Mouse (Mus musculus) embryonic facial prominence, embryonic 13.5 days (tissue): ENCODE results near the gene Gabbr2. TPM values are rescaled to one million over a fixed set of nuclear protein-coding genes. Genes with fewer than 3 reads are reported as not detected.

Experiments used
- ATAC-seq: fragments of 200-750 bp; cut with Nextera tagmentation; 2 replicates; pipeline ENCODE4 v1.8.0; 2017; ENCODE audit warnings: low read depth; ENCODE audit not compliant: insufficient number of reproducible peaks, insufficient read depth, low FRiP score, low TSS enrichment
- H3K27ac ChIP-seq: fragments of 300-500 bp; sonication (generic); 2 replicates; pipeline ENCODE4 v1.5.1; 2015; ENCODE audit warnings: moderate library complexity, mild to moderate bottlenecking, inconsistent platforms
- H3K27me3 ChIP-seq: fragments of 300-500 bp; sonication (generic); 2 replicates; pipeline ENCODE4 v1.6.1; 2015; ENCODE audit warnings: mild to moderate bottlenecking, inconsistent platforms
- H3K36me3 ChIP-seq: fragments of 300-500 bp; sonication (generic); 2 replicates; pipeline ENCODE4 v1.6.1; 2015; ENCODE audit warnings: mild to moderate bottlenecking, inconsistent platforms
- H3K4me1 ChIP-seq: fragments of 300-500 bp; sonication (generic); 2 replicates; pipeline ENCODE4 v1.6.1; 2015; ENCODE audit warnings: inconsistent platforms
- H3K4me2 ChIP-seq: fragments of 300-500 bp; sonication (generic); 2 replicates; pipeline ENCODE4 v1.6.1; 2015; ENCODE audit warnings: moderate library complexity, mild to moderate bottlenecking, inconsistent platforms
- H3K4me3 ChIP-seq: fragments of 300-500 bp; sonication (generic); 2 replicates; pipeline ENCODE4 v1.5.1; 2015; ENCODE audit warnings: mild to moderate bottlenecking, inconsistent platforms
- H3K9ac ChIP-seq: fragments of 300-500 bp; sonication (generic); 2 replicates; pipeline ENCODE4 v1.6.1; 2015; ENCODE audit warnings: mild to moderate bottlenecking, inconsistent platforms
- H3K9me3 ChIP-seq: fragments of 300-500 bp; sonication (generic); 2 replicates; pipeline ENCODE4 v1.6.1; 2016; ENCODE audit warnings: inconsistent platforms
- whole genome bisulfite sequencing: fragments of 180-500 bp; shearing (Covaris S2); methylation state at CpG from one replicate; pipeline ENCODE4 v1.1.7; 2015; ENCODE audit warnings: mixed read lengths; 5-methylcytosine and 5-hydroxymethylcytosine counted together
- polyA plus RNA-seq: library from polyadenylated mRNA; unstranded; fragments of >200 nt; fragmentation: Nextera tagmentation; extraction: Ambion mirVana; gene quantifications from 2 replicates; pipeline ENCODE4 v1.2.1, GENCODE M21; 2015

The Gabbr2 gene
- polyA plus RNA-seq, 1 experiment from 2014 or later: 0.20 TPM

- H3K4me2 ChIP-seq: no peak overlapping the region
- no peaks in the 10 kb centered on the region for H3K27me3 ChIP-seq
- H3K4me1 ChIP-seq: peaks cover 3% of the 10 kb centered on the region; the same call in 1 of the 2 replicates
- H3K4me3 ChIP-seq: no peak overlapping the region
- WGBS: 12% methylated on average over 14 of the region's 14 CpGs
- H3K9me3 ChIP-seq: 0 out of 2 replicates have a peak, but pooled peaks cover 3% of the 10 kb centered on the region
- H3K9ac ChIP-seq: no peak overlapping the region
- no peak overlapping the region for H3K27ac ChIP-seq
- ATAC-seq: no peak
- no peaks in the 10 kb centered on the region for H3K36me3 ChIP-seq
Measured at GRCm38 (mm10) chr4:46774652-46775051, 217.0 kb downstream of the Gabbr2 start.

GRCm38 (mm10) chr4:46773243-46773642, 218.4 kb downstream of the Gabbr2 start:
- 89% methylated on average over 3 of the region's 3 CpGs for WGBS
- ATAC-seq: no peak
- no peaks in the 10 kb centered on the region for H3K36me3 ChIP-seq
- peaks cover 3% of the 10 kb centered on the region; the same call in 1 of the 2 replicates for H3K4me1 ChIP-seq
- H3K9ac ChIP-seq: no peak overlapping the region
- H3K9me3 ChIP-seq: 0 out of 2 replicates have a peak, but pooled peaks cover 3% of the 10 kb centered on the region
- no peak overlapping the region for H3K4me2 ChIP-seq
- no peaks in the 10 kb centered on the region for H3K27me3 ChIP-seq
- H3K4me3 ChIP-seq: no peak overlapping the region
- no peak overlapping the region for H3K27ac ChIP-seq

GRCm38 (mm10) chr4:46772591-46772990, 219.1 kb downstream of the Gabbr2 start:
- WGBS: 81% methylated on average over 2 of the region's 2 CpGs
- Histone ChIP-seq H3K4me2 (no peak overlapping the region), H3K4me3 (no peak overlapping the region), H3K36me3 (no peaks in the 10 kb centered on the region), H3K9ac (no peak overlapping the region), H3K27me3 (no peaks in the 10 kb centered on the region), H3K9me3 (no peaks in the 10 kb centered on the region), H3K27ac (no peak overlapping the region), H3K4me1 (peaks cover 3% of the 10 kb centered on the region; the same call in 1 of the 2 replicates)
- ATAC-seq: no peak

GRCm38 (mm10) chr4:46771116-46771515, 220.6 kb downstream of the Gabbr2 start:
- ATAC-seq: no peak
- Histone ChIP-seq H3K9ac (no peak overlapping the region), H3K4me3 (no peak overlapping the region), H3K9me3 (no peaks in the 10 kb centered on the region), H3K4me1 (peaks cover 3% of the 10 kb centered on the region; the same call in 1 of the 2 replicates), H3K27me3 (no peaks in the 10 kb centered on the region), H3K27ac (no peak overlapping the region), H3K4me2 (no peak overlapping the region), H3K36me3 (no peaks in the 10 kb centered on the region)
- WGBS: 81% methylated on average over 12 of the region's 12 CpGs

GRCm38 (mm10) chr4:46770635-46771034, 221.0 kb downstream of the Gabbr2 start:
- Histone ChIP-seq H3K9ac (no peak overlapping the region), H3K4me2 (no peak overlapping the region), H3K4me3 (no peak overlapping the region), H3K36me3 (no peaks in the 10 kb centered on the region), H3K27me3 (no peaks in the 10 kb centered on the region), H3K4me1 (peaks cover 3% of the 10 kb centered on the region; the same call in 1 of the 2 replicates), H3K27ac (no peak overlapping the region), H3K9me3 (no peaks in the 10 kb centered on the region)
- WGBS: 91% methylated on average over 2 of the region's 2 CpGs
- no peak for ATAC-seq

- Histone ChIP-seq H3K27ac (no peak overlapping the region), H3K36me3 (no peaks in the 10 kb centered on the region), H3K9ac (no peak overlapping the region), H3K4me1 (peaks cover 3% of the 10 kb centered on the region; the same call in 1 of the 2 replicates), H3K4me3 (no peak overlapping the region), H3K4me2 (no peak overlapping the region), H3K9me3 (no peaks in the 10 kb centered on the region), H3K27me3 (no peaks in the 10 kb centered on the region)
- no peak for ATAC-seq
- WGBS: 80% methylated on average over 8 of the region's 8 CpGs
Measured at GRCm38 (mm10) chr4:46770090-46770489, 221.6 kb downstream of the Gabbr2 start.

GRCm38 (mm10) chr4:46766326-46766725, 225.3 kb downstream of the Gabbr2 start:
- no peak for ATAC-seq
- no peaks in the 10 kb centered on the region for H3K27me3 ChIP-seq

GRCm38 (mm10) chr4:46759838-46760237, 231.8 kb downstream of the Gabbr2 start:
- no peak overlapping the region for H3K9ac ChIP-seq
- no peaks in the 10 kb centered on the region for H3K27me3 ChIP-seq
- H3K4me3 ChIP-seq: no peak overlapping the region
- peaks cover 3% of the 10 kb centered on the region for H3K4me1 ChIP-seq
- no peaks in the 10 kb centered on the region for H3K9me3 ChIP-seq
- no peaks in the 10 kb centered on the region for H3K36me3 ChIP-seq
- ATAC-seq: no peak
- no peak overlapping the region for H3K4me2 ChIP-seq
- 71% methylated on average over 1 of the region's 1 CpGs for WGBS
- H3K27ac ChIP-seq: no peak overlapping the region

More at GRCm38 (mm10) chr4:46766326-46766725, 225.3 kb downstream of the Gabbr2 start:
- Histone ChIP-seq H3K4me3 (no peak overlapping the region), H3K4me1 (no peaks in the 10 kb centered on the region), H3K4me2 (no peak overlapping the region), H3K9me3 (no peaks in the 10 kb centered on the region), H3K36me3 (no peaks in the 10 kb centered on the region), H3K9ac (no peak overlapping the region), H3K27ac (no peak overlapping the region)
- 78% methylated on average over 7 of the region's 7 CpGs for WGBS

GRCm38 (mm10) chr4:46758340-46759041, 233.2 kb downstream of the Gabbr2 start:
- WGBS: 59% methylated on average over 7 of the region's 7 CpGs
- Histone ChIP-seq H3K27ac (no peak overlapping the region), H3K4me3 (no peak overlapping the region), H3K9ac (no peak overlapping the region), H3K4me2 (no peak overlapping the region), H3K4me1 (peaks cover 5% of the 10 kb centered on the region), H3K27me3 (no peaks in the 10 kb centered on the region), H3K9me3 (no peaks in the 10 kb centered on the region), H3K36me3 (no peaks in the 10 kb centered on the region)
- ATAC-seq: no peak

GRCm38 (mm10) chr4:46754407-46755194, 237.1 kb downstream of the Gabbr2 start:
- no peaks in the 10 kb centered on the region for H3K36me3 ChIP-seq
- H3K27me3 ChIP-seq: no peaks in the 10 kb centered on the region
- H3K4me1 ChIP-seq: peaks cover 14% of the 10 kb centered on the region
- H3K27ac ChIP-seq: no peak overlapping the region
- no peak overlapping the region for H3K4me3 ChIP-seq
- H3K9ac ChIP-seq: no peak overlapping the region
- 25% methylated on average over 6 of the region's 6 CpGs for WGBS
- H3K4me2 ChIP-seq: no peak overlapping the region
- H3K9me3 ChIP-seq: no peaks in the 10 kb centered on the region
- no peak for ATAC-seq

- Histone ChIP-seq H3K27ac (no peak overlapping the region), H3K9ac (no peak overlapping the region), H3K4me3 (no peak overlapping the region), H3K9me3 (no peaks in the 10 kb centered on the region), H3K27me3 (no peaks in the 10 kb centered on the region; the same call in 1 of the 2 replicates), H3K36me3 (no peaks in the 10 kb centered on the region), H3K4me2 (no peak overlapping the region), H3K4me1 (peaks cover 14% of the 10 kb centered on the region)
- ATAC-seq: no peak
- 64% methylated on average over 4 of the region's 4 CpGs for WGBS
Measured at GRCm38 (mm10) chr4:46752306-46752705, 239.4 kb downstream of the Gabbr2 start.

GRCm38 (mm10) chr4:46749015-46749414, 242.7 kb downstream of the Gabbr2 start:
- H3K36me3 ChIP-seq: no peaks in the 10 kb centered on the region
- no peak overlapping the region for H3K27ac ChIP-seq
- H3K4me2 ChIP-seq: no peak overlapping the region
- no peaks in the 10 kb centered on the region for H3K9me3 ChIP-seq
- H3K4me3 ChIP-seq: no peak overlapping the region
- H3K4me1 ChIP-seq: peaks cover 12% of the 10 kb centered on the region
- no peak for ATAC-seq
- 42% methylated on average over 8 of the region's 8 CpGs for WGBS
- H3K27me3 ChIP-seq: no peaks in the 10 kb centered on the region; the same call in 1 of the 2 replicates
- H3K9ac ChIP-seq: no peak overlapping the region
